Mouse (Mus musculus) stomach, postnatal 0 days (tissue): ENCODE measurements around the gene Map4k3.

ENCODE experiments used
- CTCF ChIP-seq: IDR thresholded peaks from 2 replicates; pipeline ENCODE4 v1.5.1; 2016; ENCODE audit warnings: antibody characterized with exemption, low read depth, mild to moderate bottlenecking, moderate library complexity
- EP300 ChIP-seq: optimal IDR thresholded peaks from 2 replicates; pipeline ENCODE3; 2016; ENCODE audit warnings: antibody characterized with exemption

DNA sequence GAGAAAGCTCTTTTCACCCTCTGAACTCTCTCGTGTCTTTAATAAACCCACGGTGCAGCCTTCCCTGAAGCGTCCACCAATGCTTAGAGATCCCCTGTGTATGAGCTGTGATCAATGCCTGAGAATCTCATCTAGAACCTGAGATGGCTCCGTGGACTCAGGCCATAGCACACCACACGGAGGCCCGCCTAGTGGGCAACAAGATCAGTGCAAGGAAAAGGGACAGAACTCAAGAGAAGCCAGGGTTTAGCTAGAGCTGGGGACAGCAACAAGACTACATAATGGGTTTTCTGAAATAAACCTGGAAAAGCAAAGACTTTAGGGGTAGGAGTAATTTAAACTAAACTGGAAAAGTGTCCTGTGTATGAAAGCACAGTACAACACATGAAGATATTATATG, 5.2 kb downstream of the Map4k3 start:
- TF ChIP-seq CTCF (peak; percentile 50), EP300 (no peak)
